Mouse (Mus musculus): ENCODE measurements around the gene Abraxas2. TPM values are rescaled to one million over a fixed set of nuclear protein-coding genes. Genes with fewer than 3 reads are reported as not detected.

Abraxas2 gene
- polyA plus RNA-seq (2014; fragmentation: Illumina TruSeq; extraction: RNeasy Lipid Tissue Mini Kit (QIAGEN cat#74804); ENCODE audit: low read depth, low replicate concordance): 96.4 TPM

DNA sequence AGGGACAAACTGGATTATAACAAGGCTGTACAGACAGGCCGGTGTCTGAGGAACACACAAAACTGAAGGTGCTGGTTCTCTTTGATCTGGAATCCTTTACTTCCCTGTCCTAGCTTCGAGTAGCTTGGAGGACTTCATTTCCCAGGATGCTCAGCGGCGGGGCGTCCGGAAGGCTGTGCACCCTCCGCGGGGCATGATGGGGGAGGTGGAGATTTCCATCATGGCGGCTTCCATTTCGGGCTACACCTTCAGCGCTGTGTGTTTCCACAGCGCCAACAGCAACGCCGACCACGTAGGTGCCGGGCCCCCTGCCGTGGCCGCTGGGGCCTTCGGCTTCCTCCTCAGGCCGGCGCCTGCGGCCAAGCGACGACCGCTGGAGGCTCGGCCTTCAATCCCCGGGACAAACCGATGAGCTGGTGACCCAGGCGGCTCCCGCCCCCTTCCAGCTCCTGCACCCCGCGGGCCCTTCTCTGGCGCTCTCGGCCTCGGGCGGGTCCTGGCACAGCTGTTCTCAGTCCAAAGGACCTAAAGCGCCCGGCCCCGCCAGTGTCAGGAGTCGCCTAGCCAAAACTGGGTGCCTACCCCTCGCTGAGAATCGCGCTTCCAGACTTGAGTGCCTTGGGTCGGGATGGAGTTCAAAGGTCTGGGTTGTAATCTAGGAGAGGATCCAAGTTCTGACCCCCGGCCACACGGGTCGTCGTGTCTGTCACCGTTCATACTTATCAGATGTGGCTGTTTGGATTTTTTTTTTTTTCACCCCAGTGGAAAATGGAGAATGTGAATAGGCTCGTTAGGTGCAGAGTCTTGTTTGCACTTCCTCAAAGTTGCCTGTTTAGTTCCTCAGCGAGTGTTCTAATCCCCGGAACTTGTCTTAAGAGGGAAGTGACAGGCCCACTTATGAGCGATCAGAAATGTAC is at the start of gene Abraxas2:
Gene Abraxas2 (plus strand): TSS at position 184 of the 917 bp plus-strand sequence.

GRCm38 (mm10) chr7:132813416-132814088 is 45.5 kb upstream of the Abraxas2 start, which contains the start of gene Fam53b:
TSS of gene Fam53b (minus strand) at chr7:132813886.

DNA sequence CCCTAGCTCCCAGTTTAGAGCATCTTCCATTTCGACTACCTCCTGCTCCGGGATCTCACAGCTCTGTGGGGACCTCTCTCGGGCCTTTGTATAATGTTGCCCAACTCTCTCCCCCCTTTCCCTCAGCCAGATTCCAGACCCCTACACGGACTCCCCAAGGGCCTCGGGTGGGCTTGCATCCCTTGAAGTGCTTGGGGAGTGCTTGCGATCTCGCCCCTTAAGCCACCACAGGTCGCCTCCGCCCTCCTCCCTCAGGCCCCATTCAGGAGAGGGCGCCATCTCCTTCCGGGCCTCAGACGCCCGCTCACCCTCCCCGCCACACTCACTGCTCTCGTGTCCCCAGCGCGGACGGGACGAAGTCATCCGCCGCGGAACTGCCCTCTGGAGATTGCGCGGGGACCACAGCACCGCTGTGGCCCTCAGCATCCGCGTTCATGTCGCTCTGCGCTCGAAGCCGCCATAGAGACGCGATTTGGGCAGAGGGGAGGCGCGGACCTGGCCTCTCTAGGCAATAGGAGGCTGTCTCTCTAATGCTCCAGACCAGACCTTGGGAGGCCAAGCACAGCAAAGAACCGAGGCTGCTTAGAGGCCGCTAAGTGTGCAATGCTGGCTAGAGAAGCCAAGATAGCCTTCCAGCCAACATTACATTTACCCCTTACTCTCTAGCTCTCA is 6.7 kb upstream of the Abraxas2 start, which contains the start of gene Eef1akmt2:
Gene Eef1akmt2 (minus strand): TSS at position 501 of the 672 bp plus-strand sequence.

GRCm38 (mm10) chr7:132930850-132931559 is 72.0 kb downstream of the Abraxas2 start, which contains the start of gene Zranb1:
TSS of gene Zranb1 (plus strand) at chr7:132931142.

Other genes starting within 250 kb of the Abraxas2 start
- 9.3 TPM for gene Lhpp, start 248.6 kb upstream of the Abraxas2 start, polyA plus RNA-seq (2014; fragmentation: Illumina TruSeq; extraction: RNeasy Lipid Tissue Mini Kit (QIAGEN cat#74804); ENCODE audit: low read depth, low replicate concordance)
- gene Fam53b, start 45.3 kb upstream of the Abraxas2 start, polyA plus RNA-seq (2014; fragmentation: Illumina TruSeq; extraction: RNeasy Lipid Tissue Mini Kit (QIAGEN cat#74804); ENCODE audit: low read depth, low replicate concordance): 32.6 TPM
- 130 TPM for gene Eef1akmt2, start 6.6 kb upstream of the Abraxas2 start, polyA plus RNA-seq (2014; fragmentation: Illumina TruSeq; extraction: RNeasy Lipid Tissue Mini Kit (QIAGEN cat#74804); ENCODE audit: low read depth, low replicate concordance)
- 75.1 TPM for gene Zranb1, start 71.9 kb downstream of the Abraxas2 start, polyA plus RNA-seq (2014; fragmentation: Illumina TruSeq; extraction: RNeasy Lipid Tissue Mini Kit (QIAGEN cat#74804); ENCODE audit: low read depth, low replicate concordance)

Data from adrenal gland, adult 10 weeks (tissue).